Mouse (Mus musculus) lung, embryonic 14.5 days (tissue): ENCODE measurements at regions not wholly inside any gene's neighbourhood (a gene's known extent, or its start where the extent isn't known, plus 50 kb on each side); places are given as distances from the start of the nearest gene placed in this dataset.

Experiments
- ATAC-seq: fragments of 200-750 bp; cut with Nextera tagmentation; 2 replicates; pipeline ENCODE4 v1.8.0; 2017; ENCODE audit warnings: mild to moderate bottlenecking, moderate TSS enrichment, moderate library complexity; ENCODE audit not compliant: insufficient read depth
- DNase-seq: peaks from one replicate; pipeline ENCODE4 v3.0.0-alpha.2; 2015
- H3K27ac ChIP-seq: fragments of 300-500 bp; sonication (generic); 2 replicates; pipeline ENCODE4 v1.5.1; 2014; ENCODE audit warnings: low read depth, mild to moderate bottlenecking, moderate library complexity
- H3K27me3 ChIP-seq: fragments of 300-500 bp; sonication (generic); 2 replicates; pipeline ENCODE4 v1.6.1; 2014; ENCODE audit warnings: low read length, control low read depth; ENCODE audit not compliant: insufficient read depth
- H3K36me3 ChIP-seq: fragments of 300-500 bp; sonication (generic); 2 replicates; pipeline ENCODE4 v1.6.1; 2014; ENCODE audit warnings: control low read depth; ENCODE audit not compliant: insufficient read depth
- H3K4me1 ChIP-seq: fragments of 300-500 bp; sonication (generic); 2 replicates; pipeline ENCODE4 v1.6.1; 2014; ENCODE audit warnings: antibody characterized with exemption, control low read depth; ENCODE audit not compliant: insufficient read depth
- H3K4me2 ChIP-seq: fragments of 300-500 bp; sonication (generic); 2 replicates; pipeline ENCODE4 v1.6.1; 2014; ENCODE audit warnings: mild to moderate bottlenecking
- H3K4me3 ChIP-seq: fragments of 300-500 bp; sonication (generic); 2 replicates; pipeline ENCODE4 v1.5.1; 2014; ENCODE audit warnings: low read depth, low read length
- H3K9ac ChIP-seq: fragments of 300-500 bp; sonication (generic); 2 replicates; pipeline ENCODE4 v1.6.1; 2014
- H3K9me3 ChIP-seq: fragments of 300-500 bp; sonication (generic); 2 replicates; pipeline ENCODE4 v1.6.1; 2016; ENCODE audit warnings: low read depth, low read length, control low read depth
- CTCF ChIP-seq: IDR thresholded peaks from 2 replicates; pipeline ENCODE4 v1.5.1; 2016; ENCODE audit warnings: antibody characterized with exemption, low read depth
- WGBS: fragments of 180-500 bp; shearing (Covaris S2); extraction: QIAGEN DNeasy Blood & Tissue Kit; methylation state at CpG from one replicate; pipeline ENCODE4 v1.1.7; 2014; 5-methylcytosine and 5-hydroxymethylcytosine counted together

- H3K27me3 ChIP-seq: no peaks in the 10 kb centered on the region
- H3K27ac ChIP-seq: peak overlapping the region; percentile 22; the same call in 1 of the 2 replicates
- H3K36me3 ChIP-seq: no peaks in the 10 kb centered on the region
- no peak overlapping the region for H3K4me2 ChIP-seq
- TF ChIP-seq CTCF: no peak
- H3K9ac ChIP-seq: no peak overlapping the region
- ATAC-seq (no peak), DNase-seq (peak; percentile 61)
- no peak overlapping the region for H3K4me3 ChIP-seq
- WGBS: 32% methylated on average over 12 of the region's 12 CpGs
- H3K9me3 ChIP-seq: no peaks in the 10 kb centered on the region
- no peaks in the 10 kb centered on the region; the same call in 1 of the 2 replicates for H3K4me1 ChIP-seq
Measured at GRCm38 (mm10) chr12:71458559-71459176, 149.0 kb downstream of the Dact1 start.

- Histone ChIP-seq H3K9ac (no peak overlapping the region), H3K27me3 (no peaks in the 10 kb centered on the region), H3K4me1 (no peaks in the 10 kb centered on the region), H3K4me3 (no peak overlapping the region), H3K4me2 (no peak overlapping the region), H3K27ac (no peak overlapping the region), H3K9me3 (no peaks in the 10 kb centered on the region), H3K36me3 (no peaks in the 10 kb centered on the region)
- no peak for ATAC-seq
- DNase-seq: no peak
- WGBS: 72% methylated on average over 6 of the region's 6 CpGs
- no peak for TF ChIP-seq CTCF
Measured at GRCm38 (mm10) chr12:71460643-71461042, 151.0 kb downstream of the Dact1 start.

GRCm38 (mm10) chr12:71467820-71468219 lies 158.1 kb downstream of the Dact1 start:
- H3K27ac ChIP-seq: no peak overlapping the region
- H3K27me3 ChIP-seq: no peaks in the 10 kb centered on the region; the same call in 1 of the 2 replicates
- H3K4me2 ChIP-seq: no peak overlapping the region
- H3K9ac ChIP-seq: no peak overlapping the region
- H3K4me1 ChIP-seq: peaks cover 16% of the 10 kb centered on the region
- WGBS: 76% methylated on average over 7 of the region's 7 CpGs
- TF ChIP-seq CTCF: no peak
- no peaks in the 10 kb centered on the region for H3K9me3 ChIP-seq
- H3K36me3 ChIP-seq: no peaks in the 10 kb centered on the region
- no peak overlapping the region for H3K4me3 ChIP-seq
- no peak for DNase-seq
- no peak for ATAC-seq

- no peaks in the 10 kb centered on the region; the same call in 1 of the 2 replicates for H3K27me3 ChIP-seq
- peaks cover 16% of the 10 kb centered on the region for H3K4me1 ChIP-seq
- no peaks in the 10 kb centered on the region for H3K36me3 ChIP-seq
- no peaks in the 10 kb centered on the region for H3K9me3 ChIP-seq
- TF ChIP-seq CTCF: no peak
- no peak for DNase-seq
- no peak overlapping the region for H3K9ac ChIP-seq
- no peak overlapping the region for H3K4me2 ChIP-seq
- H3K4me3 ChIP-seq: no peak overlapping the region
- WGBS: 57% methylated on average over 6 of the region's 6 CpGs
- H3K27ac ChIP-seq: no peak overlapping the region
- ATAC-seq: no peak
Measured at GRCm38 (mm10) chr12:71468324-71468723, 158.6 kb downstream of the Dact1 start.

DNA sequence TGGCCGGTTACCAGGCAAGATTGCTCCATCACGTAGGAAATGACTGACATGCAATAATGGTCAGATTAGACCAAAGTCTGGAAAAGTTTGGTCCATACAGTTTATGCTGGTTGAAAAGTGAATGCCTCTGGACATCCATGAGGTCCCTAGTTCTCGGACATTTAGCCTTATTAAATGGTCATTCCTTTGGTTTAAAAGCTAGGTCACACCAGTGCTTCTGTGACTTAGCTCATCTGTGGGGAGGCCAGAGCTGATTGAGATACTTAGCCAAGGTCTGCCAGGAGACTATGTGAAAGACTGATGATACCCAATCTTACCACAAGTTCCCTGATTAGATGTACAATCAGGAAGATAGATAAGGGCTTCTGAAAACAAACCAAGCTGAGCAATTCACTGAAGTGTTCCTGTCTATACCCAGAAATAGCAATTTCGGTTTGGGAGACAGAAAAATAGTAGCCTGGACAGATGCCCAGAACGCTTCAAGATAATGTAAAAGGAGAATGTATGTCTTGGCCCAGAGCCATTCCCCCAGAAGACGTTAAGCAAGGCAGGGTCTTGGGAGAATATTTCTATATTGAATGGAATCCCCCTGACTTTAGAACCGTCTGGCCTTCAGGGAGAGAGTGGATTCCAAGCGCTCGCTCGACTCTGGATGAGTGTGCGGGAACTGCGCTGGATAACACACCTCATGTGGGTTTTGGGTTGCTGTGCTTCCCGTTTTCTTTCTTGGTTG lies 161.5 kb downstream of the Dact1 start:
- Histone ChIP-seq H3K9me3 (no peaks in the 10 kb centered on the region), H3K36me3 (no peaks in the 10 kb centered on the region), H3K27me3 (no peaks in the 10 kb centered on the region; the same call in 1 of the 2 replicates), H3K27ac (peak overlapping the region; percentile 63; the same call in 1 of the 2 replicates), H3K4me3 (no peak overlapping the region), H3K9ac (no peak overlapping the region), H3K4me1 (peaks cover 21% of the 10 kb centered on the region), H3K4me2 (peak overlapping the region; percentile 21; the same call in 1 of the 2 replicates)
- DNase-seq (peak; percentile 97), ATAC-seq (peak; percentile 69)
- WGBS: 27% methylated on average over 13 of the region's 13 CpGs
- no peak for TF ChIP-seq CTCF

DNA sequence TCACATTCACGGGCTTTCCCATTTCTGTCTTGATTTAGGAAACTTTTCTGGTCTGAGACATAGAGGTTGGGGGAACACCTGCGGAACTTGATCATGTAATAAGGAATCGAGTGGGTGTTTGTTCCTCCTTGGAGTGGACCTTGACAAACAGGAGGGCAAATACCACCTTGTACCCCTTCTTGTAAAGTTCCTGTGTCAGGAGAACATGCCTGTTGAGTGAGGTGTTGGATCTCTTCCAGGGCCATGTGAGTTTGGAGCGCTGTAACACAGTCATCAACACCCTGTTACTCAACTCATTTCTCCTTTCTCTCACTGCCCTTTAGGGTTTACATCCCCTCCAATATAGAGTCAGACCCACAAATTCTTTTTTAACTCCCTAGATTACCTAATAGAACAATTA lies 162.0 kb downstream of the Dact1 start:
- no peak for TF ChIP-seq CTCF
- ATAC-seq (peak; percentile 36; the same call in 1 of the 2 replicates), DNase-seq (peak; percentile 61)
- Histone ChIP-seq H3K9ac (no peak overlapping the region), H3K4me1 (peaks cover 21% of the 10 kb centered on the region), H3K4me2 (no peak overlapping the region; the same call in 1 of the 2 replicates), H3K4me3 (no peak overlapping the region), H3K27me3 (no peaks in the 10 kb centered on the region; the same call in 1 of the 2 replicates), H3K36me3 (no peaks in the 10 kb centered on the region), H3K27ac (peak overlapping the region; percentile 63; the same call in 1 of the 2 replicates), H3K9me3 (no peaks in the 10 kb centered on the region)
- WGBS: 50% methylated on average over 4 of the region's 4 CpGs

GRCm38 (mm10) chr12:71476238-71476637 lies 166.6 kb downstream of the Dact1 start:
- DNase-seq: no peak
- H3K27me3 ChIP-seq: no peaks in the 10 kb centered on the region
- H3K9ac ChIP-seq: no peak overlapping the region
- H3K9me3 ChIP-seq: no peaks in the 10 kb centered on the region
- no peak overlapping the region for H3K4me3 ChIP-seq
- ATAC-seq: no peak
- H3K27ac ChIP-seq: no peak overlapping the region
- no peaks in the 10 kb centered on the region for H3K36me3 ChIP-seq
- H3K4me1 ChIP-seq: peaks cover 25% of the 10 kb centered on the region; the same call in 1 of the 2 replicates
- no peak for TF ChIP-seq CTCF
- no peak overlapping the region for H3K4me2 ChIP-seq
- 52% methylated on average over 4 of the region's 4 CpGs for WGBS
